In genomic region chr8:121400581-121400980, GRCm38 (mm10) we compare ENCODE assay signal across 18 mouse cellular contexts.
DNase-seq lines count a peak whose midpoint lies in the region.
"Had no signal": no experiment of that assay in that cellular context is flagged by ENCODE, and none has a peak within 500 bp of the region (broad histone marks: within the 10 kb centered on the region; RNA-seq: fewer than 3 reads in every experiment).

No protein-coding gene starts in this region.

- DNase-seq in kidney, postnatal 10 days, result peak; percentile 71
- DNase-seq in kidney, adult 8-10 months, result no peak
- peak; percentile 31 for DNase-seq in lung, postnatal 10 days
- no peak for DNase-seq in lung, postnatal 36 days
- peak; percentile 58 for DNase-seq in ZHBTc4 (ENCODE audit: low read depth, low spot score)
- DNase-seq in brain, adult 2 months (ENCODE audit: low read depth, low spot score), result peak; percentile 11
- DNase-seq in urinary bladder, postnatal 25 days (ENCODE audit: low spot score), result no peak
- DNase-seq in liver, result no peak
- DNase-seq: adrenal gland, adult 2 months; B cell, adult 2 months; cerebellum, adult 2 months; heart, adult 2 months; heart, postnatal 4 days; kidney, adult 18-20 months; kidney, postnatal 36 days; layer of hippocampus, postnatal 36 days; right cerebral cortex, postnatal 4 days; thymus, postnatal 4 days had no signal

Comparison
In these comparisons a context has a peak if more than half of its experiments do, and no peak if none do; other contexts are left out.
1. DNase-seq: peak in kidney, postnatal 10 days (single experiment), lung, postnatal 10 days (single experiment), ZHBTc4 (single experiment) and brain, adult 2 months (single experiment); none in kidney, adult 8-10 months (0 of 2), lung, postnatal 36 days (single experiment), urinary bladder, postnatal 25 days (single experiment) and liver (single experiment).